Mouse (Mus musculus) heart, postnatal 0 days (tissue): ENCODE measurements around the gene Gad1.

Experiments used
- CTCF ChIP-seq: IDR thresholded peaks from 2 replicates; pipeline ENCODE4 v1.5.1; 2016; ENCODE audit warnings: antibody characterized with exemption, control low read depth, low read depth
- EP300 ChIP-seq: IDR thresholded peaks from 2 replicates; pipeline ENCODE4 v1.6.1; 2016; ENCODE audit warnings: antibody characterized with exemption, low read depth

DNA sequence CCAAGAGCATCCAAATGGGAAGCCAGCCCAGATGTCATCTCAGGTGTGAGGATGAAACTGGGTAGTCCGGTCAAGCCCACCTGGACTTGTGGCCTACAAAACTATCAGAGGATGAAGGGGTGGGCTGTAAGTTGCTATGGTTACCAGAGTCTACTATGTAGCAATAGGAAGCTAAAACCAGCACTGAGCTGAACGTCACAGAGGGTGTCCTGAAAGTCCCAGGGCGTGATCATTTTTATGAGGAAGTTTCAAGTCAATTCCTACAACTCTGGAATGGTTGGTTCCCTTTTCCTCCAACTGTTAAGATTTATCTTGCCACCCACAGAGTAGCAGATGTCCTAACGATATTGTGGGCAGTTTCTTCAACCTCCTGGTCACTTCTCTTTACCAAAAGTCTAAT lies 69.4 kb downstream of the Gad1 start:
- no peak for TF ChIP-seq EP300
- TF ChIP-seq CTCF, result no peak
